Mouse (Mus musculus) bone marrow, adult 2 months (tissue): Measurements from ENCODE around the gene Rpl38. TPM values are rescaled to one million over a fixed set of nuclear protein-coding genes. Genes with fewer than 3 reads are reported as not detected.

ENCODE experiments used
- H3K27ac ChIP-seq: fragments of 200-500 bp; 2 replicates; pipeline ENCODE4 v1.5.1; 2012; ENCODE audit warnings: low read depth, mild to moderate bottlenecking, control low read depth, inconsistent platforms, low read length; ENCODE audit not compliant: control insufficient read depth, poor library complexity, insufficient read depth
- H3K4me1 ChIP-seq: fragments of 200-500 bp; 2 replicates; pipeline ENCODE4 v1.6.1; 2011; ENCODE audit warnings: low read length; ENCODE audit not compliant: control insufficient read depth, insufficient read depth
- H3K4me3 ChIP-seq: fragments of 200-500 bp; replicated peaks from 2 replicates; pipeline ENCODE3; 2011; ENCODE audit warnings: mild to moderate bottlenecking, low read depth, low read length, control low read depth; ENCODE audit not compliant: control insufficient read depth
- CTCF ChIP-seq: fragments of 200-500 bp; IDR thresholded peaks from 2 replicates; pipeline ENCODE4 v1.5.1; 2011; ENCODE audit warnings: low read length, control low read depth; ENCODE audit not compliant: control insufficient read depth, insufficient read depth
- POLR2A ChIP-seq: fragments of 200-500 bp; IDR thresholded peaks from 2 replicates; pipeline ENCODE4 v1.6.1; 2011; ENCODE audit warnings: low read depth, mild to moderate bottlenecking, control low read depth, low read length, borderline replicate concordance; ENCODE audit not compliant: control insufficient read depth
- WGBS: fragments of 180-500 bp; shearing (Covaris S2); methylation state at CpG from one replicate; pipeline ENCODE4 v1.1.7; 2018; 5-methylcytosine and 5-hydroxymethylcytosine counted together
- polyA plus RNA-seq: library from polyadenylated mRNA; stranded (reverse); fragments of >200 nt; gene quantifications from 2 replicates; pipeline ENCODE4 v1.2.4, GENCODE M21; 2011; ENCODE audit warnings: low replicate concordance; ENCODE audit not compliant: missing spikeins, insufficient read depth, insufficient read length

The Rpl38 gene
- polyA plus RNA-seq, 1 experiment, result 3,301 TPM

DNA sequence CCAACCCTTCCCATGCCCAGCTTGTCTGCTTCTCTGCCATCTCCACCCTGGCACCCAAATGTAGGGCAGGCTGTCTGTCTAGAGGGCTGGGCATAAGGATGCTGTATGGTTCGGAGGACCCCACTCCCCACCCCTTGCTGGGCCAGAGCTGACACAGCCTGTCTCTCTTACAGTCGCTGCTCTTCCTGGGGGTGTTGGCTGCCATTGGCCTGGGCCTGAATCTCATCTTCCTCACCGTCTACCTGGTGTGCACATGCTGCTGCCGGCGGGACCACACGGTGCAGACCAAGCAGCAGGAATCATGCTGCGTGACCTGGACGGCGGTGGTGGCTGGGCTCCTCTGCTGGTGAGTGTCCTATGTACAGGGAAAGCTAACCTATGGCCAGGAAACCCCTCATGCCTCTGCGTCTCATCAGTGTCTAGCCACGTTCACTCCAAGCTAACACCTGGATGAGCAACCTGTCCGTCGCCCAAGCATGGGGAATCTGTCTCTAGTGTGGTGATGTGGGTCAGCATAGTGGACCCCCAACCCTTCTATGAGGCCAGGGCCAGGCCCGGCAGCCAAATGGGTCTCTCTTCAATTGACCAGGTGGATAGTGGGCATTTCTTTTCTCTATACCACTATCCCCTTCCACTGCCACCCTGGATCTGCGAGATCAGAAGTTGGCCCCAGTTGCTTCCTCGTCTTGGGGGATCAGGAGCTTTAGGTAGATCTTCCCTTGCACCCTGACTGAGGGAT is 18.1 kb downstream of the Rpl38 start:
- Histone ChIP-seq H3K27ac (no peak overlapping the region), H3K4me1 (no peaks in the 10 kb centered on the region; the same call in 1 of the 2 replicates), H3K4me3 (no peak overlapping the region)
- WGBS, result 84% methylated on average over 16 of the region's 16 CpGs
- TF ChIP-seq CTCF, result no peak
- no peak for TF ChIP-seq POLR2A

DNA sequence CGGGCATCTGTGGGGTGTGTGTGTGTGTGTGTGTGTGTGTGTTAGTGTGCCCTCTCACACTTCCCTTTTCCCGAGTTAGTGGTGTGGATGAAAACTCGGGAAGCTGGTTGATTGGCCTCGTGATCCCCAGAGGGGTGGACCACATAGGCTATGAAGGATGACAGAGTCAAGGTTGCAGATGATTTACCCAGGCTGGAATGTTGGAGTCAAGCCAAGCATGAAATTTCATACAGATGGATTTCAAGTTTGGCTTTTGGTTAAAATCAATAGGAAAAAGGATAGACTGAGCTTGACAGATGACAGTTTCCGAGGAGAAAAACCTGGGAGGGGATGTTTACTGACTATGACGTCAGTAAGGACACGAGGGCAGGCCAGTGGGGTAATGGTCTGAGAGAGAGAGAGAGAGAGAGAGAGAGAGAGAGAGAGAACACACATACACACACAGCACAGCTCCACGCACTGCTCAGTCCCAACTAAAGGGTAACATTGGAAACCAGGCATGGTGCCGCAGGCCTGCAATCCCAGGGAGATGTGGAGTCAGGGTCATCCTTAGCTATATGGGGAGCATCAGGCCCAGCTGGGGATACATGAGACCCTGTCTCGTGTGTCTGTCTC is 19.4 kb downstream of the Rpl38 start:
- Histone ChIP-seq H3K4me3 (no peak overlapping the region), H3K4me1 (no peaks in the 10 kb centered on the region; the same call in 1 of the 2 replicates), H3K27ac (no peak overlapping the region)
- 65% methylated on average over 9 of the region's 10 CpGs for WGBS
- TF ChIP-seq CTCF (no peak), POLR2A (no peak)

DNA sequence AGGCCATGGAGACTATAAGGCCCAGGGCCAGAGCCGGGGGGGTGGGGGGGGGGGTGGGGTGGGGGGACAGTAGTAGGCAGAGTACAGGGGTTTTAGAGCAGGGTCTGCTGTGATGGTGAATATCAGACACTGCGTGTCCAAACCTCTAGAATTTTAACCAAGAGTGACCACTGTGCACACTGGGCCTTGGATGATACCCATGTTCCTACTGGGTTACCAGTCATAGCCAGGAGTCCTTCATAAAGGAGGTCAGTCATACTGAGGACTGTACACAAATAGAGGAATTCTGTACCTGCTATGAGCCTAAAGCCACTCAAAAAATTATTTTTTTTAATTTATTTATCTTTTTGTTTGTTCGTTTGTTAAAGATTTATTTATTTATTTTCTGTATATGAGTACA is 20.4 kb downstream of the Rpl38 start:
- Histone ChIP-seq H3K27ac (no peak overlapping the region), H3K4me3 (no peak overlapping the region), H3K4me1 (no peaks in the 10 kb centered on the region; the same call in 1 of the 2 replicates)
- no peak for TF ChIP-seq CTCF
- TF ChIP-seq POLR2A, result no peak
- 65% methylated on average over 3 of the region's 3 CpGs for WGBS

GRCm38 (mm10) chr11:114690192-114690591 is 21.9 kb downstream of the Rpl38 start:
- 93% methylated on average over 15 of the region's 15 CpGs for WGBS
- TF ChIP-seq CTCF, result no peak
- no peak for TF ChIP-seq POLR2A
- Histone ChIP-seq H3K4me3 (no peak overlapping the region), H3K4me1 (no peaks in the 10 kb centered on the region; the same call in 1 of the 2 replicates), H3K27ac (no peak overlapping the region)

GRCm38 (mm10) chr11:114691454-114692182 is 23.3 kb downstream of the Rpl38 start:
- no peak for TF ChIP-seq CTCF
- no peak for TF ChIP-seq POLR2A
- Histone ChIP-seq H3K27ac (no peak overlapping the region), H3K4me1 (no peaks in the 10 kb centered on the region), H3K4me3 (no peak overlapping the region)
- 72% methylated on average over 6 of the region's 6 CpGs for WGBS

DNA sequence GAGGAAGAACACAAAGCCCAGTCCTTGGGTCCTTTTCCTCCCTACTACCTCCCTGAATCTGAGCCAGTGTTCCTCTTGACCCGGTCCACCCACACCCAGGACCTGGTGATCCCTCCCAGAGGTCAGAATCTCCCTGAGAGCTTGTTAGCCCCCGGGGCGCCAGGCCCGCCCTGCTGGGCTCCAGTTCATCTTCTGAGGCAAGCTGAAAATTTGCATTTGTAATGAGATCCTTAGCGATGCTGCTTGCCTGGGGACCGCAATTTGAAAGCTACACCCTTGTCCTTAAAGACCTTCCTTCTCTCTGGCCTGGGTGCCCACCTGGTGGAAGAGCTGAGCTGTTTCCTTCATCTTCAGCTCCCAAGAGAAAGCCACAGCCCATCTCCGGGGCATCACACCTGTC is 24.3 kb downstream of the Rpl38 start:
- WGBS, result 77% methylated on average over 7 of the region's 7 CpGs
- Histone ChIP-seq H3K4me1 (no peaks in the 10 kb centered on the region), H3K27ac (no peak overlapping the region), H3K4me3 (no peak overlapping the region)
- TF ChIP-seq POLR2A (no peak), CTCF (no peak)

DNA sequence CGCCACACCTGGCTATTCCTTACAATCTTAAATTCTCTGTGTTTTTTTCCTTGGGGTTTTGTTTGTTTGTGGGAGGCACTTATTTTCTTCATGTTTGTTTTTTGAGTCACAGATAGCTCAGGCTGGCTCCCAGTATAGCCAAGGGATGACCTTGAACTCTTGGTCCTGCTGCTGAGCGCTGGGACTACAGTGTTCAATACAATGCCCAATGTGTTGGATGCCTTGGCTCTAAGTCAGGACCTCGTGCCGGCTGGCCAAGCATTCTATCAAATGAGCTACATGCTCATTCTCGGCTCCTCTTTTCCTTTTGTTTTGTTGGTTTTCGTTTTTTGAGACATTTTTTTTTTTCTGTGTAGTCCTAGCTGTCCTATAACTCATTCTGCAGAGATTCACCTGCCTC is 25.1 kb downstream of the Rpl38 start:
- no peak overlapping the region for H3K4me3 ChIP-seq
- H3K27ac ChIP-seq, result no peak overlapping the region
- TF ChIP-seq POLR2A (no peak), CTCF (no peak)
- WGBS, result 72% methylated on average over 6 of the region's 6 CpGs
- no peaks in the 10 kb centered on the region for H3K4me1 ChIP-seq

GRCm38 (mm10) chr11:114694451-114694850 is 26.1 kb downstream of the Rpl38 start:
- Histone ChIP-seq H3K4me1 (no peaks in the 10 kb centered on the region), H3K27ac (no peak overlapping the region), H3K4me3 (no peak overlapping the region)
- 79% methylated on average over 2 of the region's 2 CpGs for WGBS
- TF ChIP-seq CTCF (no peak), POLR2A (no peak)

DNA sequence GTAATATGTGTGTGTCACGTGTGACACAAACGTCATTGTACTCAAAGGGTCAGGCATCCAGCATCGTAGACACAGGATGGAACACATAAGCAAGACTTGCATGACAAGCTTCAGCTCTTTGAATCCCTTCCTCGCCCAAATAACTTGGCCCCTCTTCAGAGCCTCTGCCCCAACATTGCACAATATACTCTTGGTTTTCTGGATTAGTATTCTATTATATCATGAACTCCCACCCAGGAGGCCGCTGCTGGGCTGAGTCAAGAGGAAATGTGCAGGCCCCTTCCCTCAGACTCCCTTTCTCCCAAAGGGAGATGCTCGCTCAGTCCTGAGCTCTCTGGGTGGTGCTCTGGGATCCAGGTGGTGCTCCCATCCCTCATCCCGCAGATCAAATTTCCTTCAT is 30.2 kb downstream of the Rpl38 start:
- H3K4me3 ChIP-seq, result no peak overlapping the region
- TF ChIP-seq CTCF (no peak), POLR2A (no peak)
- peaks cover 1% of the 10 kb centered on the region; the same call in 1 of the 2 replicates for H3K4me1 ChIP-seq
- H3K27ac ChIP-seq, result no peak overlapping the region
- WGBS, result 77% methylated on average over 7 of the region's 7 CpGs
